Mouse (Mus musculus): ENCODE measurements at regions not wholly inside any gene's neighbourhood (a gene's known extent, or its start where the extent isn't known, plus 50 kb on each side); places are given as distances from the start of the nearest gene placed in this dataset.

GRCm38 (mm10) chr14:76781524-76781880, 224.8 kb upstream of the Serp2 start:
- TF ChIP-seq CTCF (IDR thresholded peaks at IDR 0.05; ENCODE audit: borderline replicate concordance, control insufficient read depth, extremely low read depth, insufficient read depth, low read length, poor library complexity) = no peak
- TF ChIP-seq POLR2A (IDR thresholded peaks at IDR 0.05; ENCODE audit: control insufficient read depth, extremely low read depth, insufficient read depth, low read length, poor library complexity) = no peak

Measured in thymus, adult 2 months (tissue).